Mouse (Mus musculus) embryonic facial prominence, embryonic 14.5 days (tissue): ENCODE measurements around the gene Gna11. TPM values are rescaled to one million over a fixed set of nuclear protein-coding genes. Genes with fewer than 3 reads are reported as not detected.

Source experiments
- ATAC-seq: fragments of 200-750 bp; cut with Nextera tagmentation; 2 replicates; pipeline ENCODE4 v1.8.0; 2017; ENCODE audit warnings: low read depth, moderate number of reproducible peaks, moderate TSS enrichment
- DNase-seq: peaks from one replicate; pipeline ENCODE4 v3.0.0-alpha.2; 2015; ENCODE audit warnings: low spot score
- H3K27ac ChIP-seq: fragments of 300-500 bp; sonication (generic); replicated peaks from 2 replicates; pipeline ENCODE4 v1.5.1; 2014; ENCODE audit warnings: low read depth, mild to moderate bottlenecking, low read length, moderate library complexity
- H3K27me3 ChIP-seq: fragments of 300-500 bp; sonication (generic); replicated peaks from 2 replicates; pipeline ENCODE4 v1.6.1; 2014; ENCODE audit warnings: low read length; ENCODE audit not compliant: control insufficient read depth, insufficient read depth
- H3K36me3 ChIP-seq: fragments of 300-500 bp; sonication (generic); 2 replicates; pipeline ENCODE4 v1.6.1; 2014; ENCODE audit warnings: low read length, mixed read lengths; ENCODE audit not compliant: control insufficient read depth, insufficient read depth
- H3K4me1 ChIP-seq: fragments of 300-500 bp; sonication (generic); 2 replicates; pipeline ENCODE4 v1.6.1; 2014; ENCODE audit warnings: antibody characterized with exemption, low read length; ENCODE audit not compliant: control insufficient read depth, insufficient read depth
- H3K4me2 ChIP-seq: fragments of 300-500 bp; sonication (generic); 2 replicates; pipeline ENCODE4 v1.6.1; 2014; ENCODE audit warnings: low read depth, mild to moderate bottlenecking, low read length, moderate library complexity, mixed read lengths
- H3K4me3 ChIP-seq: fragments of 300-500 bp; sonication (generic); 2 replicates; pipeline ENCODE4 v1.5.1; 2014; ENCODE audit warnings: low read depth, mild to moderate bottlenecking, low read length
- H3K9ac ChIP-seq: fragments of 300-500 bp; sonication (generic); 2 replicates; pipeline ENCODE4 v1.6.1; 2014; ENCODE audit warnings: low read depth, mild to moderate bottlenecking, low read length, moderate library complexity, mixed read lengths
- H3K9me3 ChIP-seq: fragments of 300-500 bp; sonication (generic); 2 replicates; pipeline ENCODE4 v1.6.1; 2016; ENCODE audit warnings: low read length; ENCODE audit not compliant: control insufficient read depth
- WGBS: fragments of 180-500 bp; shearing (Covaris S2); extraction: QIAGEN DNeasy Blood & Tissue Kit; methylation state at CpG from one replicate; pipeline ENCODE4 v1.1.7; 2014; 5-methylcytosine and 5-hydroxymethylcytosine counted together
- polyA plus RNA-seq: library from polyadenylated mRNA; unstranded; fragments of >200 nt; fragmentation: Nextera tagmentation; extraction: Ambion mirVana; gene quantifications from 2 replicates; pipeline ENCODE4 v1.2.1, GENCODE M21; 2014

Gna11 gene
- polyA plus RNA-seq, 1 experiment from 2014 or later, result 87.7 TPM

GRCm38 (mm10) chr10:81498316-81499249 is 46.4 kb downstream of the Gna11 start:
- no peaks in the 10 kb centered on the region for H3K9me3 ChIP-seq
- 80% methylated on average over 29 of the region's 38 CpGs for WGBS
- ATAC-seq, result no peak
- no peak for DNase-seq
- no peak overlapping the region for H3K27ac ChIP-seq
- no peak overlapping the region for H3K4me3 ChIP-seq
- H3K4me2 ChIP-seq, result no peak overlapping the region
- H3K27me3 ChIP-seq, result no peaks in the 10 kb centered on the region
- no peaks in the 10 kb centered on the region for H3K36me3 ChIP-seq
- H3K9ac ChIP-seq, result 0 out of 2 replicates have a peak overlapping the region, but pooled peaks have one; percentile 25
- peaks cover 10% of the 10 kb centered on the region for H3K4me1 ChIP-seq

GRCm38 (mm10) chr10:81497401-81498270 is 47.4 kb downstream of the Gna11 start:
- 89% methylated on average over 16 of the region's 17 CpGs for WGBS
- H3K4me2 ChIP-seq, result 0 out of 2 replicates have a peak overlapping the region, but pooled peaks have one; percentile 54

DNA sequence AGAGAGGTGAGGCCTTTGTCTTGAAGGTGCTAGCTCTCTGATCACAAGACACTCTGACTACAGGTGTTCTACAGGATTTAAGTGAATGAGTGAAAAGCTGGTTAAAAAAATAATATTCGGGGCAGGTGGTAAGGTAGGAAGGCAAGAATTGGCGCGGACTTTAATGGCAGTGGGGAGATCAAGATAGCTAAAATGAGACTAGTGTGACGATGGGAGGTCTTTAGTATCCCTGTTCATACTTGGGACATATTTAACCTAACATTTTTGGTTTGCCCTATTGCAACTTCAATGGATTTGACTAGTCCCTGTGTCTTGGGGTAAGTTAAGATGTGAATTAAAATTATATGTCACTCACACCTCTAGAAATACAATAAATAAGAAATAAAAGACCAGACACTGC is 48.0 kb downstream of the Gna11 start:
- 35% methylated on average over 4 of the region's 4 CpGs for WGBS
- ATAC-seq, result no peak
- peak overlapping the region; percentile 80 for H3K4me3 ChIP-seq

More at GRCm38 (mm10) chr10:81497401-81498270, 47.4 kb downstream of the Gna11 start:
- no peak for DNase-seq
- Histone ChIP-seq H3K36me3 (peaks cover 9% of the 10 kb centered on the region), H3K27ac (no peak overlapping the region), H3K9ac (no peak overlapping the region), H3K4me3 (peak overlapping the region; percentile 80; the same call in 1 of the 2 replicates), H3K27me3 (no peaks in the 10 kb centered on the region), H3K4me1 (peaks cover 10% of the 10 kb centered on the region), H3K9me3 (no peaks in the 10 kb centered on the region)
- no peak for ATAC-seq

DNA sequence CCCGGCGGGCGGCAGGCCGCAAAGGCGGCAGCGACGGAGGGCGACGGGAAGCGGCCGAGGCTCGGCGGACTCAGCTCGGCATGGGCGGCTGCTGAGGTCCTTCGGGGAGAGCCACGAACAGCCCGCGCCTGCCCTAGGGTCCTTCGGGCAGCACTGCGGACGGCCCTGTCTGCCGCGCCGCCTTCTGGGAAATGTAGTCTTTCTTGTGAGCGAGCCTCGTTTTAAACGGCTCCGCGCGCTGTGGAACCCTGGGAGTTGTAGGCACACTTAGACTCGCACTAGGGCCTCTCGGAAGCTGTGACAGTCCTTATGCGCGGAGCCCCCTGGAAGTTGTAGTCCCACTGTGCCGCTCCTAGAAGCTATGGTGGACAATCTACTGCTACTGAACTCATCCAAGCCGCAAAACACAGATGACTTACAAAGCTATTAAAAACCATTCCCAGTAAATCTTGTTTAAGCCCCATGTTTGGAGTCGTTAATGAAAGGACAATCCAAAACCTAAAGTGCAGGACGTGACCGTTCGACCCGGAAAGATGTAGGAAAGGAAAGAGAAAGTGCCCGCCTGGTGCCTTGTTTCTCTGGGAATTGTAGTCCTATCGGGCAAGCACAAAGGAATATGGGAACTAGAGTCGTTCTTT is 48.6 kb downstream of the Gna11 start, which contains the start of gene Ncln:
TSS of gene Ncln (minus strand) at position 129 of the 638 bp plus-strand sequence.
- H3K27me3 ChIP-seq, result no peaks in the 10 kb centered on the region
- peak within 1 kb of the TSS; percentile 84 for H3K9ac ChIP-seq
- DNase-seq, result peak; percentile 100
- H3K4me2 ChIP-seq, result peak within 1 kb of the TSS; percentile 70
- 0 out of 2 replicates have a peak within 1 kb of the TSS, but pooled peaks have one; percentile 30 for H3K27ac ChIP-seq
- H3K36me3 ChIP-seq, result peaks cover 21% of the 10 kb centered on the region
- no peaks in the 10 kb centered on the region for H3K9me3 ChIP-seq
- H3K4me3 ChIP-seq, result peak within 1 kb of the TSS; percentile 80
- peak; percentile 98 for ATAC-seq
- WGBS, result under 1% methylated on average over 33 of the region's 45 CpGs
- peaks cover 10% of the 10 kb centered on the region for H3K4me1 ChIP-seq

More for the DNA sequence above, 48.0 kb downstream of the Gna11 start:
- Histone ChIP-seq H3K27me3 (no peaks in the 10 kb centered on the region), H3K4me2 (peak overlapping the region; percentile 54), H3K9ac (peak overlapping the region; percentile 47; the same call in 1 of the 2 replicates), H3K36me3 (peaks cover 15% of the 10 kb centered on the region), H3K27ac (no peak overlapping the region), H3K4me1 (peaks cover 10% of the 10 kb centered on the region), H3K9me3 (no peaks in the 10 kb centered on the region)
- DNase-seq, result no peak

- Histone ChIP-seq H3K9me3 (no peaks in the 10 kb centered on the region), H3K4me1 (peaks cover 10% of the 10 kb centered on the region), H3K9ac (peak overlapping the region; percentile 84), H3K27me3 (no peaks in the 10 kb centered on the region), H3K4me2 (peak overlapping the region; percentile 70), H3K36me3 (peaks cover 28% of the 10 kb centered on the region), H3K4me3 (peak overlapping the region; percentile 80), H3K27ac (no peak overlapping the region)
- peak; percentile 4; the same call in 1 of the 2 replicates for ATAC-seq
- no peak for DNase-seq
- 3% methylated on average over 21 of the region's 41 CpGs for WGBS
Measured at GRCm38 (mm10) chr10:81495616-81496263, 49.2 kb downstream of the Gna11 start.

- ATAC-seq, result no peak
Measured at GRCm38 (mm10) chr10:81495151-81495550, 49.8 kb downstream of the Gna11 start.

GRCm38 (mm10) chr10:81494260-81495041 is 50.5 kb downstream of the Gna11 start:
- Histone ChIP-seq H3K27me3 (no peaks in the 10 kb centered on the region), H3K4me3 (peak overlapping the region; percentile 80; the same call in 1 of the 2 replicates)
- 85% methylated on average over 11 of the region's 11 CpGs for WGBS

More at GRCm38 (mm10) chr10:81495151-81495550, 49.8 kb downstream of the Gna11 start:
- H3K4me3 ChIP-seq, result peak overlapping the region; percentile 80
- DNase-seq, result no peak
- peaks cover 33% of the 10 kb centered on the region for H3K36me3 ChIP-seq
- 75% methylated on average over 6 of the region's 6 CpGs for WGBS
- peaks cover 10% of the 10 kb centered on the region for H3K4me1 ChIP-seq
- H3K9me3 ChIP-seq, result no peaks in the 10 kb centered on the region
- no peak overlapping the region for H3K27ac ChIP-seq
- H3K27me3 ChIP-seq, result no peaks in the 10 kb centered on the region
- peak overlapping the region; percentile 84 for H3K9ac ChIP-seq
- peak overlapping the region; percentile 70 for H3K4me2 ChIP-seq

More at GRCm38 (mm10) chr10:81494260-81495041, 50.5 kb downstream of the Gna11 start:
- Histone ChIP-seq H3K4me2 (peak overlapping the region; percentile 70), H3K36me3 (peaks cover 40% of the 10 kb centered on the region), H3K27ac (no peak overlapping the region), H3K4me1 (peaks cover 10% of the 10 kb centered on the region), H3K9me3 (no peaks in the 10 kb centered on the region), H3K9ac (peak overlapping the region; percentile 84)
- DNase-seq (no peak), ATAC-seq (no peak)
